Mouse (Mus musculus): Measurements from ENCODE around the gene Ccsap. TPM values are rescaled to one million over a fixed set of nuclear protein-coding genes. Genes with fewer than 3 reads are reported as not detected.

The Ccsap gene
- total RNA-seq (2021) = 1 to 10 TPM; 1.3 to 1.6 TPM

DNA sequence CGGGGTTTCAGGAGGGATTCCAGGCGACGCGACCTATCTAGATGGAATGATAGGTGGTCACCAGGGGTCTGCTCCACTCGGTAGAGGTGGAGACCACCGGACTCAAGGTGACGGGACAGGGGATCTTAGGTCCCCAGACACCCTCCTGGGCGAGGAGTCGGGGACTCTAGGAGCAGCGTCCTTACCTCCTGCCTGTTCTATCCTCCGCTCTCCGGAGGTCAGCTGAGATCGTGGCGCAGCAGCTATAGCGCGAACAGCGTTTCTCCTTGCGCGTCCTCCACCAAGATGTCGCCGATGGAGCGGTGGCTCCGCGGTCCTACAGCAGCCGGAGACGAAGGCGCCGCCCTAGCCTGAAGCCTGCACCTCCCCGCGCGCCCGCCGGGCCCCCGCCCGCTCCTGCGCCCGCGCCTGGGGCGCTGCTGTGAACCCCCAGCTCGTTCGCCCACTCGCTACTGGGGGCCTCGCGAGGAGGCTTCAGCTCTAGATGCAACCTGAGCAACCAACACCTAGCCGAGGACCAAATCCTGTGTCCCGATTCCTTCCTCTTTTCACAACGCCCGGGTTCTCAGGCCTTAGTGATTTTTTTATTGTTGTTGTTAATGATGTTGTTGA, at the start of gene Ccsap:
TSS of gene Ccsap (minus strand) at position 562 of the 612 bp plus-strand sequence.
- intact Hi-C loops (cut with DNase I) = no loop called here
- DNase-seq (ENCODE audit: low spot score) = peak; percentile 16

DNA sequence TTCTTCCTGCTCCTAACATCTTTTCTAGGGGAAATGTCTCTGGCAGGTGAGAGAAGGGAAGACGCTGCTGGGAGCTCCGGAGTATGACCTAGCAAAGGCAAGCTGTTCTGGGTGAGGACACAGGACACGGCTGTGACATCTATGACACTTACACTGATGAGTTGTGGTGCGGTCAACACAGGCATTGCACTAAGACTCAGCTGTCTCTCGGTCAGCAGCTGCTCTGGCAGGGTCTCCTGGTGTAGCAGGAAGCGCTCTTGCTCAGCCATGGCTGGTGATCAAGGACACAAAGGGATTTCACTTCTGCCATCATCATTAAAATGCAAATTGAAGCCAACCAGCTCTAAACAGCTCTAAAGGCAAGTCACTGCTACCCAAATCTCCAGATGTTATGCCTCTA, 47.6 kb upstream of the Ccsap start:
- intact Hi-C loops (cut with DNase I) = no loop called here
- no peak for DNase-seq (ENCODE audit: low spot score)

DNA sequence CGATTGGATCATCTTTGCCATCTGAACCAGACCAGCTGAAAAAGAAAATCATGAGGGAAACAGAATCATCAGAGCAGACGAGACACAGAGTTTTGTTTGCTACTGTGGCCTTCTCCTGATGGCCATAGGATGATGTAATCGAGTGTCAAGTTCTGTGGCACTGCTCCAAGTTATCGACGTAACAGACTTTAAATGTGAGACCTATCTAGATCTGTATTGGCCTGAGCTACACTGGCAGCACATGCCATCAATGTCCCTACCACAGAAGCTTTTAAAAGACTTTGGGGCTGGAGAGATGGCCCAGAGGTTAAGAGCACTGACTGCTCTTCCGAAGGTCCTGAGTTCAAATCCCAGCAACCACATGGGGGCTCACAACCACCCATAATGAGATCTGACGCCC, 42.6 kb upstream of the Ccsap start:
- intact Hi-C loops (cut with DNase I) = no loop called here

DNA sequence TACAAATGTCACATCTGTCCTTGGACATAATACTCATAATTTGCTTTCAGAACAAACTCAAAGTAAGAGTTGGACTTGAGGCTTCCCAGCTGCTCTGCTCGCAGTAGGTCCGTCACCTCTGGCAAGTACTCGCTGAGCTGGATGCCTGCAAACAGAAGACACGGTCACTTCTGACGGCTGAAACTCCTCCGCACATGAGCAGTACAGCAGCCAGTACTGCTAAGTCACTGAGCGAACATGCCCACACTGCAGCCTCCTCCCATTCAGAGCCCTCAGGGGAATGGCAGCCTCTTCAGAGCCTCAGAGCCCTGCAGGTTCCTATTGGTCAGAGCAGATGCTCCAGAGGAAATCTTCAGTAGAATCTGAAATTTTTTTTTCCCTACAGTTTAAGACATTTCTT, 39.4 kb upstream of the Ccsap start:
- intact Hi-C loops (cut with DNase I) = no loop called here
- DNase-seq (ENCODE audit: low spot score) = no peak

More for the DNA sequence above, 42.6 kb upstream of the Ccsap start:
- DNase-seq (ENCODE audit: low spot score) = no peak

DNA sequence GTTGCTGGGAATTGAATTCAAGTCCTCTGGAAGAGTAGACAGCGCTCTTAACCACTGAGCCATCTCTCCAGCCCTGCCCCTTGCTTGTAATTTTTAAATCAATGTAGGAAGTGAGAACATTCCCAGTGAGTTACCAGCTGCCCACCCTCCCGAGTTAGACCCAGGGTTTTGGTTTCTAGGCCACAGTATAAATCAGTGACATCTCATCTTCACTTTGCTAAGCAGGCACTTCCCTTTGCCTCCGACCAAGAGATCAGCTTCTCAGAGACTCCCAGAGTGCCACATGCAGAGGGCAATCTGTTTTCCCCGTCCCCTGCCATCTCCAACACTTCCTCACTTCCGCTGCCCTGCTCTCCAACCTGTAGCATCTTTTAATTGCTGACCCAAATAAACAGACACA, 38.6 kb upstream of the Ccsap start:
- intact Hi-C loops (cut with DNase I) = no loop called here
- no peak for DNase-seq (ENCODE audit: low spot score)

DNA sequence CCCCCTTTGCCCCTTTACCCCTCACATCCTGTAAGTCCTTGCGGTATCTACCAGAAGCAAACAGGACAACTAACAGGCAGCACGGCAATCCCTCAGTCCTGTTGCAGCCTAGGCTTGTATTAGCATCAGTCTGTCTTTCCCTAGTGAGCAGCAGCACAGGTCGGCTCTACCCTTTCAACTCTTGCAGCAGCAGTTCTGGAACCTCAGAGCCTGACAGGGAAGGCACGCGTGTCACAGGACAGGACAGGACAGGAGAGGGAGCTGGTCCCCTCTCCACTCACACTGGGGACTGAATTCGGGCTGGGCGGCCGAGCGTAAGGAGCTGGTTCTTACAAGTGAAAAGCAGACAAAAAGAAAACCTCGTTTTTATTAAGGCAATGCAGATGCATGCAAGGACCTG, 36.8 kb upstream of the Ccsap start:
- intact Hi-C loops (cut with DNase I) = no loop called here
- no peak for DNase-seq (ENCODE audit: low spot score)

DNA sequence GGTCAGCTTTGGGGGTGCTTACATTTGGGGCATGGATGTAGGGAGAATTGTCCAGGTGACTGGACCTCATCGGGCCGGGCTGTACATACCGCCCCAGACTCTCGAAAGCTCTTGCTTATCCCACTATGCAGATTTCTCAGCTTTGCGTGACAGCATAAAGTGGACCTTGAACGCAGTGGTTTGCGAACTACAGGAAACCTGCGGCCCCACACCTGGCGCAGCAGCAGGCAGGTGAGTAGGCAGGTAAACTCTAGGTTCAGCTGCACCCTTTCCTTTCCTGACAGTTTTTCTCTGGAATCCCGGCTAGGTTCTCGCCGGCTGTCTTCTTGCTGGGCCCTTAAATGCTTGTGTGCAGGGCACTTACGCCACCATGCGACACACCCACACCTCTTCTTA, 36.4 kb upstream of the Ccsap start:
- no peak for DNase-seq (ENCODE audit: low spot score)
- intact Hi-C loops (cut with DNase I) = no loop called here

DNA sequence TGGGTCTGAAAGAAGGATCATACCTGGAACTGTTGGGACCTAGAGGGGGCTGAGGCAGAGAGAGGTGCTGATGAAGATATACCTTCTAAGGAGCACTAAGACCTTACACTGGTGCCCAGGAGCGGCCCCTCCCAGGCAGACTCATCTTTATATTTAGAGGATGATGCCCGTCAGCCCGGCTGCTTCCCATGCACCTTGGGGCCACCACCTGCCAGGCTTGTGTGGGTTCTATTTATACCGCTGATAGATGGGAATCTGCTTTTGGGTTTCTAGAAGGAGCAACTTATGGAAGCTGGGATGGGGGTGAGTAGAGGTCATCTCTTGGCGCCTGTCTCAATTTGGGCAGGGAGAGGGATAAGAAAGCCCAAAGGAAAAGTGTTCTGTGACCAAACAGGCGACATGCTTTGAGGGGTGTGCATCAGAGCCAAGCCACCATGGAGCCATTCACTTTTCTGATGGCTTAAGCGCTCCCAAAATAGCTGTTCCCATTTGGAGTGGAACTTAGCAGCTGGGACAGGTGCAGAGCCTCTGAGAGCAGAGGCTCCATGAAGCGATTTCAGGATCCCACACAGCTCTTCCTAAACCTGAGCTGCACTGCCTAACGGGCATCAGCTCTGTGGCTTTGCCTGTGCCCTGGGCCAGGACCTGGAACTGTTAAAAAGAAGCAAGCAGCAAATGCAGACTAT, 35.8 kb upstream of the Ccsap start:
- intact Hi-C loops (cut with DNase I) = no loop called here
- DNase-seq (ENCODE audit: low spot score) = no peak

DNA sequence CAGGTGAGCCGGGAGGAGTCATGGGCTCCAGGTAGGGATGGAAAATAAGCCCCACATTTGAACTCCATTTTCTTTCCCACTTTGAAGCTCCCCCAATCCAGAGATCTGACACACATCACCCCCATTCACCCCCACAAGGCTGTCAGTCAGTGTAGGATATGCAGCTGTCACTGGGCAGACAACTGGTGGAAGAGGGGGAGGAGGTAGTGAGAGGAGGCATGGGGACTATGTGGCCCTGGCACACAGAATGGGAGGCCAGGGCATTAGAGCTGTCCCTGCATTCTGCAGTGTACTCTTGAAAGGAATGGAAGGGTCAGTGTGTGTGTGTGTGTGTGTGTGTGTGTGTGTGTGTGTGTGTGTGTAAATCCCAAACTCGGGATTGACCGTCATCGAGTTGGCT, 35.2 kb upstream of the Ccsap start:
- no peak for DNase-seq (ENCODE audit: low spot score)
- intact Hi-C loops (cut with DNase I) = no loop called here

DNA sequence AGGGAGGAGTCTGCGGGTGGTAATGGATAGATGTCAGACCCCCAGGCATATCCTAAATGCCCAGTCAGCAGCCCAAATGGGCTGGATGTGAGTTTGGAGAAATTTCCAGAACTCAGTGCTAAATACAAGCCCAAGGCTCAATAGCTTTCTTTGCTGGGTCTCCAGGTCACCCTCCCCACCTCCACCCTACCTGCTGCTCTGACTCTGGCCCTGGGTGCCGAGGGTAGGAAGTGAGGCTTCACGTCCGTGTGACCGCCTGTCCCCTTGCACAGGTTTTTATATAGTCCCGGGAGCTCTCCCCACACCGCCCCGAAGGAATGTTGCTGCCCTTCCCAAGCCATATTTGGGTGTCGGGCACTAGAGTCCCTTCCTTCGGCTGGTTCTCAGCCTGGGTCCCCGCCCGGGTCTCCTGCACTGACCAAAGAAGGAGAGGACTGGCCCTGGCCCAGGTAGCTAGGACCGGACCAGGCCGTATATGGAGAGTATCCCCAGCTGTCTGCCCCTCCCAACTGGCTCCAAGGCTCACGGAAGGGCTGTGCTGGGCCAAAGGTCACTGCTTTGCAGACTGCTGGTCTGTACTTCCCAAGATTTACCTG, 34.6 kb upstream of the Ccsap start, which contains the start of gene Acta1:
TSS of gene Acta1 (minus strand) at position 250 of the 596 bp plus-strand sequence.
- no peak for DNase-seq (ENCODE audit: low spot score)
- intact Hi-C loops (cut with DNase I) = no loop called here

DNA sequence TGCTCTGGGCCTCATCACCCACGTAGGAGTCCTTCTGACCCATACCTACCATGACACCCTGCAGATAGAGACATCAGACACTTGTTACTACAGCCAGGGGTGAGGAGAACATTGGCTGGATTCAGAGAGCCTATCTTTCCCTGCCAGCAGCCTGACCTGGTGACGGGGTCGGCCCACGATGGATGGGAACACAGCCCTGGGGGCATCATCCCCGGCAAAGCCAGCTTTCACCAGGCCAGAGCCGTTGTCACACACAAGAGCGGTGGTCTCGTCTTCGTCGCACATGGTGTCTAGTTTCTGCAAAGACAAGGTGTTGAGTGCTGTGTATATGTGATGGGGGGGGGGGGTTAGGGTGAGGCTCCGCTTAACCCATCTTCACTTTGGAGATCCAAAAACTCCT, 33.4 kb upstream of the Ccsap start:
- intact Hi-C loops (cut with DNase I) = no loop called here
- no peak for DNase-seq (ENCODE audit: low spot score)

DNA sequence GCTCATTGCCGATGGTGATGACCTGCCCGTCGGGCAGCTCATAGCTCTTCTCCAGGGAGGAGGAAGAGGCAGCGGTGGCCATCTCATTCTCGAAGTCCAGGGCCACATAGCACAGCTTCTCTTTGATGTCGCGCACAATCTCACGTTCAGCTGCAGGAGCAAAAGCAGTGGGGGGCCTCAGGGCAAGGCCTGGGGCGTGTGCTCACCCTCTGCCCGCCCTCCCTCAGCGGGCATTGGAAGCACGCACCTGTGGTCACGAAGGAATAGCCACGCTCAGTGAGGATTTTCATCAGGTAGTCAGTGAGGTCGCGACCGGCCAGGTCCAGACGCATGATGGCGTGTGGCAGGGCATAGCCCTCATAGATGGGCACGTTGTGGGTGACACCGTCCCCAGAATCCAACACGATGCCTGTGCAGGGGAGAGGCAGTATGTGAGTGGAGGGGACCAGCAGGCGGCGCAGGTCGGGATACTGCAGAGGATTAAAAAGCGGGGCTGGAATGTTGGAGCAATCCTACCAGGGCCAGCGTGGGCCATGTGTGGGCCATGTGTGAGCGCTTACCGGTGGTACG, 32.7 kb upstream of the Ccsap start:
- DNase-seq (ENCODE audit: low spot score) = no peak
- intact Hi-C loops (cut with DNase I) = no loop called here

DNA sequence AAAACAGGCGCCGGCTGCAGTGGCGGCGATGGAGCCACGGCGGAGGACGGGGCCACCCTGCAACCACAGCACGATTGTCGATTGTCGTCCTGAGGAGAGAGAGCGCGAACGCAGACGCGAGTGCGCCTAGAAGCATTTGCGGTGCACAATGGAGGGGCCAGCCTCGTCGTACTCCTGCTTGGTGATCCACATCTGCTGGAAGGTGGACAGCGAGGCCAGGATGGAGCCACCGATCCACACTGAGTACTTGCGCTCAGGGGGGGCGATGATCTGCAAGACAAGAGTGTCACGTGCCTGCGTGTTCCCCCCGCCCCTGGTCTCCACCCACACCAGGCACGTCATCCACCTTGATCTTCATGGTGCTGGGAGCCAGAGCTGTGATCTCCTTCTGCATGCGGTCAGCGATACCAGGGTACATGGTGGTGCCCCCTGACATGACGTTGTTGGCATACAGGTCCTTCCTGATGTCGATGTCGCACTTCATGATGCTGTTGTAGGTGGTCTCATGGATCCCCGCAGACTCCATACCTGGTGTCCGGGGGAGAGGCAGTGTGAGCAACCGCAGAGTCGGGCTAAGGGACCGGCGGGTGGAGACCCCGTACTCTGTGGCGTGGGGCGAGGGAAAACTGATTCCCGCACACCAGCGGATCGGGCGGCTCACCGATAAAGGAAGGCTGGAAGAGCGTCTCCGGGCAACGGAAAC, 32.0 kb upstream of the Ccsap start:
- intact Hi-C loops (cut with DNase I) = no loop called here
- DNase-seq (ENCODE audit: low spot score) = no peak

DNA sequence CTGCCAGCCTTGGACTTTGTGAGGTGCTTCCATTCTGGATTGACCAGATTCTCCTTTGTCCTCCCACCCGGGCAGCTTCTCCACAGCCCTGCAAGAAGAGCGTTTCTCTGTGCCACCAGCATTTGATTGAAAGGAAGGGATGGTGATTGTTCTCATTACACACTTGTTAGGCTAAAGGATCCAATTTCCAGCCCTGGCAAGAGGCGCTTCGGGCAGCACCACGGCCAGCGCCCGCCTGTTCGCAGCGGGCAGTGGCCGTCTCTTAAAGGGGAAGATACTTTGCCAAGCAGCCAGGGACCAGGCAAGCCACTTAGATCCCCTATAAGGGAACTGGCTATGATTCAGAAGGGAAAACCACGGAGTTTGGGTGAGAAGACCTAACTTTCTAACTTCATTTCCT, 31.3 kb upstream of the Ccsap start:
- no peak for DNase-seq (ENCODE audit: low spot score)
- intact Hi-C loops (cut with DNase I) = no loop called here

DNA sequence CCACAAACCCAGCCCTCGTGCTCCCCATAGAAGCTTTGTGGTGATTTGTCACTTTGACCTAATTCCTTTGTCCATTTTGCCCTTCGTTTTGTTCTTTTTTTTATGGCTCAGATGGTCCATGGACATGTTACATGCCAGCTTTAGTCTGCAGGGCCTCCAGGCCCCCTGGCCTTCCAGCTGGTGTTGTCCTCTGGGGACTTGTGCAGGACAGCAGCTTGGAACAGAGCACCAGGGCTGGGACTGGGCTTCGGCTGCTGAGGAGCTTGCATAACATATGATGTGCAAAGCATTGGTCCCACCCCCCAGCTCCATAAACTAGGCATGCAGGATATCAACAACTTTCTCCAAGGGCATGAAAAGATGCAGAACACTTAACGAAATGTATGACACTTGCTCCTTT, 29.8 kb upstream of the Ccsap start:
- intact Hi-C loops (cut with DNase I) = no loop called here
- DNase-seq (ENCODE audit: low spot score) = no peak

DNA sequence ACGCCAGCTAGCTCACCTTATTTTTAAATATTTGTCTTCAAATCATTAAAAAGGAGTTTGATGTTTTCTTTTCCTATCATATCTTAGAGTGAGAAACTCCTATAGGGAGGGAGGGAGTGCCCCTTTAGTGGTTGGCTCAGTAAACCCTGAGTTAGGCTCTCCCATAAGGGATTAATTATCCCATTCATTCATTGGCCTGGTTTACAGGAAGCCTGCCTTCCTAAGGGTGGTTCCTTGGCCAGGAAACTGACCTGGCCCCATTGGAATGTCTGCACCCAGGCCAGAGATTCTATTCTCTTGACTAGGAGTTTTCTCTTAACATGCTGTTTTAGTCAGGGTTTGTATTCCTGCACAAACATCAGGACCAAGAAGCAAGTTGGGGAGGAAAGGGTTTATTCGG, 27.9 kb upstream of the Ccsap start:
- DNase-seq (ENCODE audit: low spot score) = no peak
- intact Hi-C loops (cut with DNase I) = no loop called here

DNA sequence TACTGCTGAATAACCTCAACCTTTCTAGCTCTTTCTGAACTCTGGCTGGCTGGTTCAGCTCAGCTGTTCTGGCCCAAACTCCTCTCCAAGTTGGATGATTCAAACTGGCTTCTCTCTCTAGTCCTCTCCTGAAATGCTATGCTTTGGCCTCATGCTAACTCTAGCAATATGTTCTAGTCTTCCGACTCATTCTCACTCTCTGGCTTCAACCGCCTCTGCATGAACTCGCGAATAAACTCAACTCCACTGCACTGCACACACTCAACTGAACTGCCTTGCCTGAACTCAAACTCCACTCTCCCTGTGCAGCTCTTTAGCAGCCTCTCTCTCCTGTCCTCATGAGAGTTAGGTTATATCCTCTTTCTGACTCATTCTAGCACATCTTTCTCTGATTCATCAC, 27.2 kb upstream of the Ccsap start:
- DNase-seq (ENCODE audit: low spot score) = no peak
- intact Hi-C loops (cut with DNase I) = no loop called here

DNA sequence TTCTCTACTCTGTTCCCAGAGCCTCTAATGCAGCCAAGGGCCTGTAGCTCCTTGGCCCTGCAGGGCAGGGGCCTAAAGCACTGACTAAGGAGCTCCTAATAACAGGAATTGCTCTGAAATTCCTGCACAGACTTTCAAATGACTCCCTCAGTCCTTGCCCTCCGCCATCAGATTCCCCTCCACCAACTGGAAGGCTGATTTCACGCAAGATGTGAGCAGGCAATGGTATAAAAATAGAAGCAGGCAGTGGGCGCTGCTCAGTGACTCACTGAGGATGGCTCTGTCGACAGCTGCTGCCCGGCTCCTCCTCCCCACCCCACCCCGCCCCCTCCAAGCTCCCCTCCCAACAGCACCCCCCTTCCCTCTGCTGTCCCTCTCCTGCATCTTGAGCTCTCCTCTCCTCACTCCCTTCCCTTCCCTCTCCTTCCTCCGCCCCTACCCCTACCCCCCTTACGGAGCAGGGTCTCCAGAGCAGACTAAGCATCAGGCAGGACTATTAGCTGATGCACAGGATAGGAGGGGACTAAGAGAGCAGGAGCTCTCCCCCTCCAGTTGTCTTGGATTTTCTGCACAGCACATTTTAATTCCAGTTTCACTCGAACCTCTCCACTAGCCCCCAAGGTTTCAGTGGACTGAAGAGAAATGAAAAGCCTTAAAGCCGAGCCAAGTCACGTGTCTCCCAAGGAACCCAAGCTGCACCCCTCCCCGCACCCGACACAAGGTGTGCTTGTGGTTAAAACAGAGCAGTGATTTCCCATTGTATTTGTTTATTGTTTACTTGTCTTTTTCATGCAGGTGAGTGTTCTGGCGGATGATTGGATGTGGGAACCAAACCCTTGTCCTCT, 24.9 kb upstream of the Ccsap start:
- intact Hi-C loops (cut with DNase I) = no loop called here
- DNase-seq (ENCODE audit: low spot score) = no peak

DNA sequence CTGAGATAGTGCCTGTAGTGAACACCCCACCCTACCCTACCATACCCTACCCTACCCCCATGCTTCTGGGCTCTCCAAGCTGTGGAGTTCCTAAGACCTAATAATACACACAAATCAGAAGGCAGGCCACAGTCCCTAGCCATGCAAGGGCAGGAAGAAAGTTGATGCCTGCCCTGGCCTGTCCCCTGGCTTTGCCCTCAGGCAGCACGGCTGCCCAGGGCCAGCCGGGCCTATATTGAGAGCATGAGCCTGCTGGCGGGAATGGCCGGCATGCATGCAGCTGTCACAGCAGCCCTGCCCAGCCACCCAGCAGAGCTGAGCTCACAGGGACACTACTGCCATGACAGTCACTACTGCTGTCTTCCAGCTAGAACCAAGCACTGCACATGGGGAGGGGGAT, 23.1 kb upstream of the Ccsap start:
- no peak for DNase-seq (ENCODE audit: low spot score)
- intact Hi-C loops (cut with DNase I) = no loop called here

DNA sequence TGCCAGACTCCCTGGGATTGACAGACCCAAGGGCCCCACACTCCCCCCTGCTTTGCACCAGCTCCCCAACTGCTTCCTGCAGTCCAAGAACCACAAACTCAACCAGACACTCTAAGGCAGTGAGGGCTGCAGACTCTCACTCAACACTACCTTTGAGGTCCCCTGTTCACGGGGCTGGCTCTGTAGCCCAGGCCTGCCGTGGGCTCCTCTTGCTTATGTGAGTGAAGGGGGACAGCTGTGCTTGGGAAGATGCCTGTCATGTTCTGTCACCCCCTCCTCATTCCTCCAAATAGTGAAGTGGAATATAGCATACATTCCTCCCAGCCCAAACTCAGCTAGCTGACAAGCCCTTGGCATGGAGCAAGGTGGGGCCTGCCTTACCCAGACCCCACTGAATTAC, 22.4 kb upstream of the Ccsap start:
- intact Hi-C loops (cut with DNase I) = no loop called here
- no peak for DNase-seq (ENCODE audit: low spot score)
